Mouse (Mus musculus) kidney, postnatal 14 days (tissue): ENCODE data around the gene Polr1b.

Experiments
- DNase-seq: peaks from one replicate; pipeline ENCODE4 v3.0.0; 2022; ENCODE audit warnings: mixed read lengths

The Polr1b gene

DNA sequence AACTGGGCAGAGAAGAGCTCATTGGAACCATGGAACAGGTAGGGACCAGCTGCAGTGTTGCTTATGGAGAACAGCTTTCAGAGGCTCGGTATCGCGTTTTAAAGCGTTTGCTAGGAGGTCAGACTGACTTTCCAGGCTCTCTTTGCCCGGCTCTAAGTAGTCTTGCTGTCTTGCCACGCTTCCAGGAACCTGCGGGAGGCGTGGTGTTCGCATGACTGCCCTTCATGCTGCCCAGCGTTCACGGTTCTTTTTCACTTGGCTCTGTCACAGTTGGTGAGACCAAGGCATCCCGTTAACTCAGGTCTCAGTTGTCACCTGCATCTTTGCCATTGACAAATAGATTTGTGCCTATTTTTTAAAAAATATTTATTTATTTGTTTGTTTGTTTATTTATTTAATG is 17.3 kb downstream of the Polr1b start:
- DNase-seq = no peak

DNA sequence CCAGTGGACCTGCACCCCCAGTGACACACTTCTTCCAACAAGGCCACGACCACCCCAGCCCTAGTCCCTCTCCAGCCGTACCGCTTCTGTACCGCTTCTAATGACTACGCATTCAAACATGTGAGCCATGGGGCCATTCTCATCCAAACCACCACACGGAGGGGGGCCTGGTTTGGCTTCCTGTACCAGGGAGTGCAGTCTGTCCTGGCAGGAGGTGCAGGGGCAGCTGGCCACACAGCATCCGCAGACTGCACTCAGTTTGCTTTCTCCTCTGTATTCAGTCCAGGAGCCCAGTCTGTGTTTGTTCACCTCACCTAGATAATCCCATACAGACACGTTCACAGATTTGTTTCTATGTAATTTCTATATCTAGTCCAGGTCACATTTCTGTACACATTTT is 21.2 kb downstream of the Polr1b start:
- no peak for DNase-seq

DNA sequence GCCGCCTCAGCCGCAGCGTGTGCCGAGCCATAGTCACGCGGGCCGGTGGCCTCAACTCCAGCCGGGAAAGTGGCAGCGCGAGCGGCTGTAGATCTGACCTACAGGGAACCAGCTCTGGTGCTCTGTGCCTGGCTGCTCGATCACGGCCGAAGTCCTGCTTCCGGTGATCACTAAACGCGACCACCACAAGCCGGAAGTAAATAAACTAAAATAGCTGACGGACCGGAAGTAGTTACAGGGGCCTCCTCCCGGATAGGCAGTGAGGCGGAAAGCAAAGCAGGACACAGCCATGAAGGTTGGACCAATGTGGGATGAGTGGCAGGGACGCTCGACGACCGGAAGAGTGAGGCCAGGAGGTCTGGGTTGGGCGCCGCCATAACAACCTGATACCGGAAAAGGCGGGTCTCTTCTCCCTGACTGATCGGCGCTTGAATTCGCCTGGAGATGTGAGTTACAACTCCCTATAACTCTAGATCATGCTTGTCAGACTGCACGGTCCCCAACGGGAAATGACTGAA is 28.7 kb downstream of the Polr1b start, which contains the start of gene Chchd5:
Gene Chchd5, plus strand, starts transcription at position 289 of the 518 bp plus-strand sequence.
- DNase-seq = peak; percentile 96

DNA sequence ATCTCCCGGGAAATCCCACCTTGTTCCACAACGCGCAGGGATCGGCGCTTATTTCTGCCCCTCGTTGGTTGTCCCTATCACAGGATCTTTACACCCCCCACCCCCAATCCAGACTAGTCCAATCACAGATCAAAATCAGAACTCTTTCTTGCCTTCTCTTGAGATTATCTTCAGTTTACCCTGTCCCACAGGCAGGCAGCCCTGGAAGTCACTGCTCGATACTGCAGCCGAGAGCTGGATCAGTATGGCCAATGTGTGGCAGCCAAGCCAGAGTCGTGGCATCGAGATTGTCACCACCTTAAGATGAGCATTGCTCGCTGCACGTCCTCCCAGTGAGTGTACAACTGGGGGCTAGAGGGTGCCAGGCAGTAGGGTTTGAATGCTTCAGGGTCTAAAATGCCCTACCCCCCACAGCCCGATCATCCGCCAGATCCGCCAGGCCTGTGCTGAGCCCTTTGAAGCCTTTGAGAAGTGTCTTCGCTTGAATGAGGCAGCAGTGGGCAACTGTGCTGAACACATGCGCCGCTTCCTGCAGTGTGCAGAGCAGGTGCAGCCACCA is 29.3 kb downstream of the Polr1b start:
- no peak for DNase-seq

DNA sequence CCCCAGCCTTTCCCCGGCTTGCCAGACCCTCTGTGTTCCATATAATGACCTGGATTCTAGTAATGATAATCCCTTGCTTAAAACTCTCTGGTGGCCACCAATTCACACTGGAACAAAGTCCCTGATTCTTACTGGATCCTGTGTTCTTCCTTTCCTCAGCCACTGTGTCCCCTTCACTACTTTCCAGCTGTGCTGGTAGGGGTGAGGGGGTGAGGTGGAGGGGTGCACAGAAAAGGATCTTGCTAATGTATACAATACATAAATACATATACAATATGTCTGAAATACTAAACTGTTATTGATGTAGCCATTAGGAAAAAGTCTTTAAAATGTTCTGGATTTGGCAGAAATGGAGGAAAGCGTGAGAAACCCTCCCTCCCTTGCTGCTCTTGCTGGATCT is 30.0 kb downstream of the Polr1b start:
- DNase-seq = no peak

DNA sequence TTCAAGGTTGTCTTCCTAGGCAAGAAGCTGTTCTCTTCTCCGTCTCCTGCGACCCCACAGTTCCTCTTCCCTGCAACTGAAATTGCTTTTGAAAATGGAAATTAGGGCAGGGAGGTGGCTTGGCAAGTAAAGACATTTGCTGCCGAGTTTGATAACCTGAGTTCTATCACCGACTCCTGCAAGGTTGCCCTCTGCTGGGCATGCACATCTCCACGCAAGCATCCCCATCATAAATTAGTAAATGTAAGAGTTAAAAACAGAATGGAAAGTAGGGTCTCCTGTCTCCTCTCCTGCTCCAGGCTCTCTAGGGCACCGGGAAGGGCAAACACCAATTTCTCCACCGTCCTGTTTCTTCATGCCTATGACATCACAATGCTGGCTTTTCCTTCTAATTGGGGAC is 31.4 kb downstream of the Polr1b start:
- no peak for DNase-seq

DNA sequence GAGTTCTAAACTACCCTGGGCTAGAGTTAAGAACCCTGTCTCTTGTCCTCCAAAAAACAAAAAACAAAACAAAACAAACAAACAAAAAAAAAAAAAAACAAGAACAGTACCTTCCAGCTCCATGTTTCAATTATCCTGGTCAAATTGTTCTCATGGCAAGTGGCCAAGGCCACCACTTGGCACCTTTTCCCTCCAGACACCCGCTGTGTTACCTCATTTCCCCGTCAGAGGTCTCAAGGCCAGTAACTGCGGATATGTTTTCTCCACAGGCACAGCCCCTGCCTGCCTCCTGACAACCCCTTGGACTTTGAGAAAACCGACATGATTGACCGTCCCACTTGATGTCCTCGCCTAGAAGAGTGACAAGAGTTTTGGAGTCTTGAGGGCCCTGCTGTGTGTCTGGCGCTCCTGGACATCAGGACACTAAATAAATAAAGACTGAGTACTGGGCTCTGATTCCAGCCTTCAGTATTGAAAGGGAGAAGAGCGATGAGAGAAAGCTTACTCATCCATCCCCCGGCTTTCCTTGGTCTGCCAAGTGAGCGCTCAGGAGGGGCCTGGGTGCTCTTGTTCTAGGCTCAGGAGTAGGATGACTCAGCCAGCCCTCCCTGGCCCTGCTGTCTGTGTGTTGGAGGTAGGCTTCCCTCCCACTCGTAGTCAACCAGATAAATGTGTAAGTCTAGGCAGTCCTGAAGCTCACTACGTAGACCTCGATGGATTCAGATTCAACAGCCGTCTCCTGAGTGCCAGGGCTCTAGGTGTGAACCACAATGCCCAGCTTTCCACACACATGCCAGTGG is 32.4 kb downstream of the Polr1b start:
- no peak for DNase-seq

DNA sequence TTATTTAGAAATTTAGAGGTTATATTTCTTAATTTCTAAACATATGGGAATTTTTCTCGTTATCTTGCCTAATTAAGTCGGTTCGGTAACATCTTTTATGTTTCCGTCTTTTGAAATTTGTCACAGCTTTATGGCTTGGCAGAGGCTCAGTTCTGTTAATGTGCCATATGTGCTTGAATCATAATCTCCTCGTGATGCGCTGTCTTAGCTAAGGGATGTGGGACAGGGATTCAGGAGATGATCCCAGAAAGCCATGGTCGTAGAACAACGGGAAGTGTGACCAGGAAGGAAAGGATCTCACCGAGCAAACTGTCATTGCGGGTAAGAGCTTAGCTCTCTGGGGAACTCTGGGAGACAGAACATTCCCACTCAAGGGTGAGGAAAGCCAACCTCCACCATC is 39.1 kb downstream of the Polr1b start:
- DNase-seq = no peak

DNA sequence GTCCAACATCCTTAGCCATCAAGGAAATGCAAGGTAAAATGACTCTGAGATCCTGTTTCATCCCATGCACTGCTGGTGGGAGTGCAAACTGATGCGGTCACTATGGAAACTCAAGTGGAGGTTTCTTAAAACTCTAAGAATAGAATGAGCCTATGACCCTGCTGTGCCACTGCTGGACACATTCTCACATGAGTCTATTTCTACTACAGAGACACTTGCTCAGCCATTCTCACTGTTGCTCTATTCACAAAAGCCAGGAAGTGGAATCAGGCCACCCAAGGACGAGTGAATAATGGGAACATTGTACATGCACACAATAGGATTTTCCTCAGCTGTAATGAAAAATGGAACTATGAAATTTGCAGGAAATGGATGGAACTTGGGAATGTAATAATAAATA is 48.0 kb downstream of the Polr1b start:
- DNase-seq = no peak

DNA sequence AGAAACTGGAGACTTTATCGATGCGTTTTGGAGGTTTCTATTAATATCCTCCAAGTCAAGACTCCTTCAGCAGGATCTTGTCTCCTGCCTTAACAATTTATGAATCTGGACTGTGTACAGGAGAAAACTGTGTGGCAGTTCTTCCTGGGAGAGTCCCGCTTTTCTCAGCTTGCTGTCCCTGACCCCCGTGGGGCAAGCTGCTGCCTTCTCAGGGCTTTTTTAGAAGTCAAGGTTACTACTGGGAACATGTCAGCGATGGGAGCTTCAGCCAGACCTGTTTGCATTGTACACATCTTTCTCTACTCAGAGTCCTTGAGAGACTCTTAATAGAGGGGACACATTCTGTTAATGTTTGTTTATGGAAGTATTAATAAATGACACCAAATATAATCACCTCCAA is 49.6 kb downstream of the Polr1b start:
- no peak for DNase-seq

DNA sequence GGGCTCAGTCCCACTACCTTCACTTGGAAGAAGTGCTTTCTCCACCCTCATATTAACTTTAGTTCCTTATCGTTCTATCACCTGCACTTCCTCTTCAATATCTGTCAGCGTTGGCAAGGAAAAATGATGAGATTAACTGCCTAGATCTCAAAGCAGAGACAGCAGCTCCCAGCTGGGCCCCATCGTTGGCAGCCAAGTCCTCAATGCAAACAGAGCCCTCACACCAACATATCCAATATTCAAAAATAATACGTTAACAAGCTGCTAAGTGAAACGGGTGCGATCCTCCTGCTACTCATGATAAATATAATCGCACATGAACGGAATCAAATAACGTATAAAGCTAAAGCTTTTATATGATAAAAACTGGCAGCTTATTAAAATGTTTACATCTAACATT is 50.3 kb downstream of the Polr1b start:
- no peak for DNase-seq

DNA sequence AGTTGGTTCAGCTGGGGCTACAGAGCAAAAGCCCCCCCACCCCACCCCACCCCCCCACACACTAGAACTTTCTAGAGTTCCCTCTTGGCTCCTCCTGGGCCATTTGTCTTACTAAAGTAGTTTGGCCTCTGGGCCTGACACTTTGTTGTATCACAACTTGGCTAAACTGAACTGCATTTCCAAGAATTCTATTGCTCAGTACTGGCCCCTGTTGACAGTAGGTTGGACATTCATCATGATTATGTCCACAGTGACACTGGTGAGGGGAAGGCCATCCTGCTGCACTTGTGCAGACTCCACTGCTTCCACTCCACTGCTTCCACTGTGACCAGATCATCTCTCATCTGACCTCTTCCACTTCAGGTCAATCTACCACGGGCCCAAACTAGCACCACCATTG is 52.0 kb downstream of the Polr1b start:
- no peak for DNase-seq

DNA sequence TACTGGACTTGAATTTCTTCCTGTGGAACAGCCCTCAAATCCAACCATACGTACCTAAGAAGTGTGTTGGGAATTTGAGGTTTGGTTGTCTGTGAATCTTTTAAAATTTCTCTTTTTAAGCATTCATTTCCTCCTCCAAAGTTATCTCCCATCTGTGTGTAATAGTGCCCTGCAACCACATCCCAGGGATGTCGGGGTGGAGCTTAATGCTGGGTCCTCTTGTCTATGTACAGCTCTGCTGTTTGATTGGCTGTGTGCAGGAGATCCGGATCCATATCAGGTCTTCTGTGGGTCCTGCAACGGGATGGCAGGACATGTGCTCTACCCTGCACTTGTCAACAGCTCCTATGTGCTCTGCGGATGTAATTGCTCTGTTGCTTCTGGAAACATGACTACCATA is 64.0 kb downstream of the Polr1b start:
- no peak for DNase-seq

DNA sequence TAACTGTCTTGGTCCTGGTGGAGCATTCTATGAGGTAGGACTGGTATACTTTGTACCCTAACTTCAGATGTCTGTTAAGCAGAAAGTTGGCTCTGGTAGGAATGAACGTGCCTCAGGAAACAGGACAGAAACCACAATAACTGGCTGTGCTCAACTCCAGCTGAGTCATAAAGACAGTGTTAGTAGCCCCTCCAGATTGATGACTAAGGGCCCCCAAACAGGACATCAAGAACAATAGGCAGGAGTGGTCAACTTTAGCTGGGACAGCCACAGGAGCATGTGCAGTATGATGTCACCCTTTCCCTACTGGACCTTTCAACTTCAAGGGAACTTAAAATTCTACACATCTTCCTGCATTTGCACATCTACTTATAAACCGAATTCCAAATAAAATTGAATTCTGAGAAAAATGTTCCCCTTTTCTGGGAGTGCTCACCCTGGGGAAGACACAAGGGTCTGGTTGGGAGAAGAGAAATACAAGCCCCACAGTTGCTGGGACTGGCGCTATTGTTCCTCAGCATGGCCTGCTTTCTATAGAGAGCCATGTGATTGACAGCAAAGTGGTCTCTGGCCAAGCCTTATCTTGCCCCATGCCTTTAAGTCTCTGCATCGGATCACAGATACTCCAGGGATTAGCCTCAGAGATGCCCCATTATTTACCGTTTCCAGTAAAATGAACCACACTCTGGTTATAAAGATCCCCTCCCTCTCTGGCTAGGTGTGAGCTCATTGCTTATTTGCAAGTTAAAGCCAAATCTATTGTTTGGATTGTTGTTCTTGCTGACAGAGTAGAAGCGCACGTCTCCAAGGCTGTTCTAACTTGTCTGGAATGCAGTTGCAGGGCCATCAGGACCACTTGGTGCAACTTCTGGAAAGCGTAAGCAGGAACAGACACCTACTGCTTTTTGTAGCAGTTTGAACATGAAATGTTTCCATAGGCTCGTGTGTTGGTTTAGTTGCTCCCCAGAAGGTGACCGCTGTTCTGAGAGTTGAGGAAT is 66.0 kb downstream of the Polr1b start:
- DNase-seq = peak; percentile 17

DNA sequence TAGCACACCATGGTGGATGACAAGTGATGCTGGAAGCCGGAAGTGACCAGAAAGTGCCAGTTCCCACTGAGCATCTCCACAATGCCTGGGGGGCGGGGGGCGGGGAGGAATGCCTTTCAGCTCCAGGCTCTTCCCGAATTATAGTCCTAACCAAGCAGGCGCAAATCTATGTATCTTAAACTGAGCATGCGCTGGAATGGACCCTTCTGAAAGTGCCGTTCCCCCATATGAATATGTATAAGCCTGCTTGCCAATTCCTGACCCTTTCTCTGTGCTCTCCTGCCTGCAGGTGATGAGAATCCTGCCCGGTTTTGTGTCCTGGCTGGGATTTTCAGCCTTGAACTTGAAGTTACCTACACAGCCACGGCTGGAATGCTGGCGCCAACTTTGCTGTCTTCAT is 72.6 kb downstream of the Polr1b start:
- no peak for DNase-seq

DNA sequence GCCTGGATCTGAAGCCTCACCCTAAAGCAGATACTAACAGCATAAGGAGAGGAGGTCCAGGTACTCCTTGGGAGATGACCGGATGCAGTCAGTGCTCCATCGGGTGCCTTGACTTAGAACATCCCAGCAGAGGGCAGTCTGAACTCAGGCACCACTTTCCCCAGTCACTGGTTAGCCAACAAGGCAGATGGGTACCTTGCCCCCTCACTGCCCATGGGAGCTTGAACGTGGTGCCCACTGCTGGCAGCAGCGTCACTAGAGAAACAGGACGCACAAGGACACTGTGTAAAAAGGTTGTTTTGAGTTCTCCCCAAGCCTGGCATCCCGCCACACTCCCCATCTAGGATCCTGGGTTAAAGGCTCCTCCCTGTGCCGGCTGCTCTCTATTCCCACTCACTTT is 73.7 kb downstream of the Polr1b start:
- peak; percentile 71 for DNase-seq

DNA sequence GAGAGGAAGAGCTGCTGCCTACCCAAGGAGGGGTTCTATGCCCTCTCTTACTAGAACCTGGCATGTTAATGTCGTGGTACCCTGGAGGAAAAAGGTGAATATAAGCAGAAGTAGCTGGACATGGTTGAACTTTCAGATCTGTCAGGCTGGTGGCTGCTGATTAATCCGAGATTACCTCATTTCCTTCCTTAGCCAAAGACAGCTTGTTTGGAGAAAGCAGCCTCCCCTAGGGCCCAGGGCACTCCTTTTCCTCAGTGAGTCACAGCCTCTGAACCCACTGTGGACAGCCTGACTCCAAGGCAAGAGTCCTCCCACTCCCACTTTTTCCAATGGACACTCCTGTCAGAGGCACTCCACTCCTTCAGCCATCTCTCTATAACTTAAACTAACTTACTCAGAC is 74.8 kb downstream of the Polr1b start:
- peak; percentile 36 for DNase-seq
